Mouse (Mus musculus) cerebral cortex, adult 2 months (tissue): Measurements from ENCODE around the gene Gm7029.

Experiments
- WGBS: fragments of 180-500 bp; shearing (Covaris S2); methylation state at CpG from one replicate; pipeline ENCODE4 v1.1.7; 2018; 5-methylcytosine and 5-hydroxymethylcytosine counted together

Gm7029 gene

DNA sequence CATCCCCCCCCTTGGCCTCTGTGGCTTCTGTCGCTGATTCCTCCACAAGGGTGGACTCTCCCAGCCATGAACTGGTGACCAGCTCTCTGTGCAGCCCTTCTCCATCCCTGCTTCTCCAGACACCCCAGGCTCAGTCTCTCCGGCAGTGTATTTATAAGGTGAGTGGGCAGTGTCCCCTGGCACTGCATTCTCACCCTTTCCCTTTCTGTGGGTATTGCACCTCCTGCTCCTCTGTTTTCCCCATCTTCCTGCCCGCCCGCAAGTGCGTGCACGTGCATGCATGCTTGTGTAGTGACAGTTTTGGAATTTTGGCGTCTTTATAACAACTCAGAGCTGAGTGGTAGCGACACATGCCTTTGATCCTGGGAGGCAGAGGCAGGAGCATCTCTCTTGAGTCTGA lies 40.3 kb downstream of the Gm7029 start:
- 82% methylated on average over 8 of the region's 8 CpGs for WGBS

DNA sequence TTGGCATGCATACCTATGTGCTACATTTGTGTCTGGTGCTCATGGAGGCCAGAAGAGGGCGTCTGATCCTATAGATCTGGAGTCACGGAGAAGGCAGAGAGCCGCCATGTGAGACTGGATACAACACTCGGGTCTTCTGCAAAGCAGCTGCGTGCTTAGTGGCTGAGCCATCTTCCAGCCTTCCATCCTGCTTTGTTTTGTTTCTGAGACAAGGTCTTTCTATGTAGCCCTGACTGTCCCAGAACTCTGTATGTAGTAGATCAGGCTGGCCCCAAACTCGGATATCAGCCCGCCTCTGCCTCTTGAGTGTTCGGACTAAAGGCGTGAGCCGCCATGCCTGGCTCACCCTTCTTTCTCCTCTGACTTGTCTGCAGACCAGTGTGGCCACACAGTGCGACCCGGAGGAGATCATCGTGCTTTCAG lies 41.3 kb downstream of the Gm7029 start:
- WGBS = 58% methylated on average over 13 of the region's 13 CpGs

- 1% methylated on average over 34 of the region's 34 CpGs for WGBS
Observed at GRCm38 (mm10) chr17:33915671-33916250, 42.1 kb downstream of the Gm7029 start, which contains the start of the genes Tapbp and Zbtb22. Tapbp (plus strand) TSS chr17:33915899. Zbtb22 (plus strand) TSS chr17:33915904.

DNA sequence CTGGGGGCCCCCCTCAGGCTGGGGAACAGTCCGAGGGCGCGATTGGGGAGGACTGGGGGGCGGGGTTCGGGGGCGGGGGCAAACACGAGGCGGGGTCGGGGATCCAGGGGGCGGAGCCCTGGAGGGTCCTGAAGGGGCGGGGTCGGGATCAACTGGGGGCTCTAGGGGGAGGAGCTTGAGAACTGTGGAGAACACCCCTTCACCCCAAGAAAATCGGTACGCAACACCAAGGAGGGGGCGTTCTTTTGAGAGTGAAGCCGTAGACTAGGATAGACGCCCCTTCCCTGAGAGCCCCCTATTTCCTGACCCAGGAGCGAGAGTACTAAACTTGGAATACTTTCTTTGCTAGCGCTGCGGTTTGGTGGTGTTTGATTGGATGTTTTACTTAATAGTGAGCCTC lies 42.7 kb downstream of the Gm7029 start:
- under 1% methylated on average over 19 of the region's 20 CpGs for whole genome bisulfite sequencing

DNA sequence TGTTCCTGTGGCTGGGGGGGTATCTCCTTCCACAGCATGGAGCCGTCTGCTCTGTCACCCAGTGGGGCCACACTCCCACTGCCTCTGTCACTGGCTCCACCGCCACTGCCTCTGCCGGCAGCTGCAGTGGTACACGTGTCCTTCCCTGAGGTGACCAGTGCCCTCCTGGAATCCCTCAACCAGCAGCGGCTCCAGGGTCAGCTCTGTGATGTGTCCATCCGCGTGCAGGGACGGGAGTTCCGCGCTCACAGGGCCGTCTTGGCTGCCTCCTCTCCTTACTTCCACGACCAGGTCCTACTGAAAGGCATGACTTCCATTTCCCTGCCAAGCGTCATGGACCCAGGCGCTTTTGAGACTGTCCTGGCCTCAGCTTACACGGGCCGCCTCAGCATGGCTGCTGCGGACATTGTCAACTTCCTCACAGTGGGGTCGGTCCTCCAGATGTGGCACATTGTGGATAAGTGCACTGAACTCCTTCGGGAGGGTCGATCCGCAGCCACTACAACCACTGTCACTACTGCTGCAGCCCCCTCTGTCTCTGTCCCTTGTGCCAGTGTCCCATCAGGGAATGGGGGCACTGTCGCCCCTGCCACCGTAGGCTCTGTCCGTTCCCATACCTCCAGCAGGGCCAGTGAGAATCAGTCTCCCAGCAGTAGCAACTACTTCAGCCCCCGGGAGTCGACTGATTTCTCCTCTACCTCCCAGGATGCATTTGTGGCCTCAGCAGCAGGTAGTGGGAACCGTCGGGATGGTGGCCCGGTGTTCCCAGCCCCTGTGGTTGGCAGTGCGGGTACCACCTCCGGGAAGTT lies 43.4 kb downstream of the Gm7029 start:
- WGBS = 71% methylated on average over 31 of the region's 31 CpGs

DNA sequence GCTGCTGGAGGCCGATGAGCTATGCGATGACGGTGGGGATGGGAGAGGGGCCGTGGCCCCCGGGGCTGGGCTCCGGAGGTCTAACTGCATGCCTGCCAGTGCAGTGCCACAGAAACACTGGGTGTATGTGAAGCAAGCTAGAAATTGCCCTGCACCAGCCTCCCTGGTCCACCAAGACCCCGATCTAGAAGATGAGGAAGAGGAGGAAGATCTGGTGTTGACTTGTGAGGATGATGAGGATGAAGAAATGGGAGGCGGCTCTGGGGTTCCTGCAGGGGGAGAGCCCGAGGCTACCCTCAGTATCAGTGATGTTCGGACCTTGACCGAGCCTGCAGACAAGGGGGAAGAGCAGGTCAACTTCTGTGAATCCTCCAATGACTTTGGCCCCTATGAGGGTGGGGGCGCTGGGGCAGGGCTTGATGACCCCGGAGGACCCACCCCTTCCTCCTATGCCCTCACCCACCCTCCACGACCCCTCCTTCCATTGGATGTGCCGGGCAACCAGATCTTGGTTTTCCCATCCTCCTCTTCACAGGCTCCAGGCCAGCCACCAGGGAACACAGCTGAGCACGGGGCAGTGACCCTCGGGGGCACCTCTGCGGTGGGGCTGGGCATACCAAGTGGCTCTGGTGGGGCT lies 44.1 kb downstream of the Gm7029 start:
- 82% methylated on average over 18 of the region's 18 CpGs for WGBS

DNA sequence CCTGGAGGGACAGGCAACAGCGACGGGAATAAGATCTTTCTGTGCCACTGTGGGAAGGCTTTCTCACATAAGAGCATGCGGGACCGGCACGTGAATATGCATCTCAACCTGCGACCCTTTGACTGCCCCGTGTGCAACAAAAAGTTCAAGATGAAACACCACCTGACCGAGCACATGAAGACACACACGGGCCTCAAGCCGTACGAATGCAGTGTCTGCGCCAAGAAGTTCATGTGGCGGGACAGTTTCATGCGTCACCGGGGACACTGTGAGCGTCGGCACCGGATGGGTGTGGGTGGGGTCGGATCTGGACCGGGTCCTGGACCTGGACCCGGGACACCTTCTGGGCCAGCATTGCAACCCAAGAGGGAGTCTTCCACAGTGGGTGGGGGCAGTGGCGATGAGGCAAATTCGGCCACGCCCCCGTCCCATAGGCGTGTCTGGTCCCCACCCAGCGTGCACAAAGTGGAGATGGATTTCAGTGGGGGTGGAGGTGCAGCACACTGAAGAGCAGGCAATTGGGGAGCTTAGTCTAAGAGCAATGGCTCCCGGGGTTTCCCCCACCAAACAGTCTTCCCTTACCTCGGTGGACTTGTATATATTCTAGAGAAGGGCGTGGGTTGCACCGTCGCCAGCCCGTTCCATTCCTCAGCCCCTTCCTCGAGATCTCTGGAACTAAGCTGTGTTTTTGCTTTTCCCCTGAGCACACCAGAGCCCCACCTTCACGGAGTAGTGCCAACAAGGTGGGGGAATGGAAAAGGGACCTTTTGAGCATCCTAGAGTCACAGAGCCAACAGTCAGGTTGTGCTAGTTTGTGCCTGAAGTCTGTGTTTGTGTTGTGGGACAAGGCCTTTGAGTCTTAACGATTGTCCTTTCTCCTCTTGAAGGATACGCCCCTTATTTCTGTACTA lies 44.9 kb downstream of the Gm7029 start:
- WGBS = 65% methylated on average over 37 of the region's 37 CpGs

GRCm38 (mm10) chr17:33919351-33920281 lies 46.0 kb downstream of the Gm7029 start:
- under 1% methylated on average over 52 of the region's 52 CpGs for WGBS

GRCm38 (mm10) chr17:33920282-33921097 lies 46.9 kb downstream of the Gm7029 start:
- WGBS = under 1% methylated on average over 36 of the region's 36 CpGs

DNA sequence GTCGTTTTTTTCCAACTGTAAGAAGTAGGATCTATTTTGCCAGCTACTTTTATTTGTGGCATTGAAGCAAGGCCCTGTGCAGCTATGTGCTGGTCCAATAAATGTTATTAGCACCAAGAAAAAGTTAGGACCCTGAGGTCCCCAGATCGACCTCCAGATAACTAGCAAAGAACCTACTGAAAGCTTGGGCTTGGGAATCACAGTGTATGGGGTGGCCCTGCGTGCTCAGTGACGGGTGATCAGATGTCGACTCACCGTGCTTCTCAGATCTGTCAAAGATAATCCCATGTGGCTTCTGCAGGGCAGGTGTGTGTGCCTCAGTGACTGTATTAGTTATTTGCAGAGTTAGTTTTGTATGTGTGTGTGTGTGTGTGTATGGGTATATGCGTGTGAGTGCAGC lies 47.7 kb downstream of the Gm7029 start:
- WGBS = 91% methylated on average over 7 of the region's 7 CpGs
